8 mouse cellular contexts compared by ENCODE assay signal in the genomic region with DNA sequence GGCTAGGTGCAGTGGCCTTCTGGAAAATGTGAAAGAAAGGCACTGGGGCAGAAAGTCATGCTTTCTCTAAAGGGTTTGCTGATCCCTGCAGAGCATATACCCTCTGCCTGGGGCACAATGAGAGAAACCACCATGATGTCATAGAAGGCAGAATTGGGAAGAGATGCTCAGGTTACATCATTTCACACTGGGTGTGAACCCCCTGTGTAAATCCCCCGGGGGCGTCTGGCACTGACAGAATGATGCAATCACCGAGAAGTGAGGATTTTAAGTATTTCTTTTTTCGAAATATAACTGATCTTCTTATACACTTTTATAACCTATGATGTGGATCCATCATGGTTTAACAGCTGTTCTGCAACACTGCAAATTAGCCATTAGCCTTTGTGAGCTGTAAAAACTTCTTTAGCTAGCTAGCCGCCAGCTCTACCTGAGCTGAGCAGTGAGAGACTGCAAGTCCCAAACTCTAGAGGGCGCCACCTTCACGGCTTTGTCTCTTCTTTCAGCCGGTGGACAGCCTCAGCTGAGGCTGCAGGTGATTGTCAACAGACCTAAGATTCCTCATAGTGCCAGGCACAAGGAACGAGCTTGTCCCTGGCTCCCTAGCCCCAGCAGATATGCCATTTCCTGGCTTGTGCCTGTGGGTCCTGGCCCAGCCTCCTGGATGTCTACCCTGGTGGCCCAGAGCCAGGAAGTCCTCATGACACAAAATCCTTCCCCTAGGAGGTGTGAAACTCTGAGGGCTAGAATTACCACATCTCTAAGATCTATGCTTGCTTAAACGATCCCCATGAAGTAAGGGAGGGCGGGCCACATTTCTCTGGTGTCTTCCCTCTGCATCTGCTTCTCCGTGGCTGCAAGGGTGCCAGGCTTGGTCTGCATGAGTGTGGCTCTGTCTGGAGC. TPM values are rescaled to one million over a fixed set of nuclear protein-coding genes. Genes with fewer than 3 reads are reported as not detected.
A peak's percentile ranks its signal among the peaks of the same experiment; 100 is the strongest.
DNase-seq lines count a peak whose midpoint lies in the region; ATAC-seq lines count a peak whose summit lies in the region.
"Had no signal": no experiment of that assay in that cellular context is flagged by ENCODE, and none has a peak within 500 bp of the region (broad histone marks: within the 10 kb centered on the region; RNA-seq: fewer than 3 reads in every experiment).

No protein-coding gene starts in this region.

- H3K4me1 ChIP-seq in intestine, embryonic 15.5 days (replicated peaks), result no peaks in the 10 kb centered on the region

- WGBS in intestine, embryonic 15.5 days, result 39% methylated on average over 12 of the region's 12 CpGs

- H3K27ac ChIP-seq in intestine, embryonic 15.5 days, result no peak overlapping the region

- H3K4me3 ChIP-seq in intestine, embryonic 15.5 days (replicated peaks), result no peak overlapping the region

- no peak overlapping the region for H3K9ac ChIP-seq in intestine, embryonic 15.5 days

- no peaks in the 10 kb centered on the region for H3K27me3 ChIP-seq in intestine, embryonic 15.5 days (replicated peaks)

- no peaks in the 10 kb centered on the region for H3K9me3 ChIP-seq in intestine, embryonic 15.5 days

- no peak overlapping the region for H3K4me2 ChIP-seq in intestine, embryonic 15.5 days (replicated peaks)

- peak; percentile 31 for DNase-seq in right cerebral cortex, adult 18-20 months
- DNase-seq in right cerebral cortex, postnatal 36 days (ENCODE audit: low spot score in 2 of 2), result no peak
- DNase-seq in lung, adult 18-20 months, result peak; percentile 30 to 44
- peak; percentile 14 for DNase-seq in right cerebral cortex, postnatal 4 days

- no peaks in the 10 kb centered on the region for H3K36me3 ChIP-seq in intestine, embryonic 15.5 days

- peak; percentile 75 for ATAC-seq in activated CD4-positive, CD25-positive, alpha-beta regulatory T cell, adult 4 months
- ATAC-seq in common myeloid progenitor, adult 5-6 weeks (replicated peaks; ENCODE audit: low read depth, poor library complexity, severe bottlenecking), result peak; percentile 79
- ATAC-seq in intestine, embryonic 15.5 days, result peak; percentile 76

RNA-seq across cellular contexts. Expression of gene AA467197, which starts 29.4 kb away (rescaled TPM):
- under 1 TPM in 1 of 2 experiments, not detected in 1; 0.73 TPM for polyA plus RNA-seq in activated CD4-positive, CD25-positive, alpha-beta regulatory T cell, adult 4 months (2017; shearing (Covaris generic))
- 0.63 and 2.1 TPM in 2 replicates for total RNA-seq in common myeloid progenitor, adult 5-6 weeks (2017)
- 7.1 and 7.3 TPM in 2 replicates for polyA plus RNA-seq in intestine, embryonic 15.5 days (2015; fragmentation: Nextera tagmentation; extraction: Ambion mirVana)
- total RNA-seq: gastrocnemius, postnatal 4 days had no signal

RNA-seq across cellular contexts. Expression of gene Slc30a4, which starts 36.2 kb away (rescaled TPM):
- under 1 TPM; 0.51 to 0.79 TPM for polyA plus RNA-seq in activated CD4-positive, CD25-positive, alpha-beta regulatory T cell, adult 4 months (2017; shearing (Covaris generic))
- total RNA-seq in common myeloid progenitor, adult 5-6 weeks (2017), result 5.8 and 6.1 TPM in 2 replicates
- polyA plus RNA-seq in intestine, embryonic 15.5 days (2015; fragmentation: Nextera tagmentation; extraction: Ambion mirVana), result 10.2 and 10.8 TPM in 2 replicates

RNA-seq across cellular contexts. Expression of gene Gatm, which starts 55.1 kb away (rescaled TPM):
- polyA plus RNA-seq in activated CD4-positive, CD25-positive, alpha-beta regulatory T cell, adult 4 months (2017; shearing (Covaris generic)), result under 1 TPM; 0.28 to 0.57 TPM
- total RNA-seq in common myeloid progenitor, adult 5-6 weeks (2017), result 53.5 and 60.9 TPM in 2 replicates
- polyA plus RNA-seq in intestine, embryonic 15.5 days (2015; fragmentation: Nextera tagmentation; extraction: Ambion mirVana), result 18.9 and 23.9 TPM in 2 replicates

Comparison
In these comparisons a context has a peak if more than half of its experiments do, and no peak if none do; other contexts are left out.
1. DNase-seq: peak in right cerebral cortex, adult 18-20 months (single experiment), lung, adult 18-20 months (2 of 2) and right cerebral cortex, postnatal 4 days (single experiment); none in right cerebral cortex, postnatal 36 days (0 of 2).
2. RNA of gene Gatm, which starts 55.1 kb away (polyA plus RNA-seq): 18.9 to 23.9 TPM in intestine, embryonic 15.5 days; 0.28 to 0.57 TPM in activated CD4-positive, CD25-positive, alpha-beta regulatory T cell, adult 4 months; every median in the first group is over 10 times any median in the second.
3. Peak in every context shown above with its lines, with median percentiles within 50 percentile points of each other: ATAC-seq.